Mouse (Mus musculus) right cerebral cortex, postnatal 4 days (tissue): Measurements from ENCODE around the gene Ano8.

ENCODE experiments used
- DNase-seq: peaks from one replicate; pipeline ENCODE4 v3.0.0-alpha.2; 2022

The Ano8 gene

GRCm38 (mm10) chr8:71485142-71486135, at the start of gene Ano8:
Gene Ano8 (minus strand): TSS chr8:71485963.
- peak; percentile 84 for DNase-seq

- DNase-seq: no peak
Measured at GRCm38 (mm10) chr8:71534263-71534810, 48.6 kb upstream of the Ano8 start.

DNA sequence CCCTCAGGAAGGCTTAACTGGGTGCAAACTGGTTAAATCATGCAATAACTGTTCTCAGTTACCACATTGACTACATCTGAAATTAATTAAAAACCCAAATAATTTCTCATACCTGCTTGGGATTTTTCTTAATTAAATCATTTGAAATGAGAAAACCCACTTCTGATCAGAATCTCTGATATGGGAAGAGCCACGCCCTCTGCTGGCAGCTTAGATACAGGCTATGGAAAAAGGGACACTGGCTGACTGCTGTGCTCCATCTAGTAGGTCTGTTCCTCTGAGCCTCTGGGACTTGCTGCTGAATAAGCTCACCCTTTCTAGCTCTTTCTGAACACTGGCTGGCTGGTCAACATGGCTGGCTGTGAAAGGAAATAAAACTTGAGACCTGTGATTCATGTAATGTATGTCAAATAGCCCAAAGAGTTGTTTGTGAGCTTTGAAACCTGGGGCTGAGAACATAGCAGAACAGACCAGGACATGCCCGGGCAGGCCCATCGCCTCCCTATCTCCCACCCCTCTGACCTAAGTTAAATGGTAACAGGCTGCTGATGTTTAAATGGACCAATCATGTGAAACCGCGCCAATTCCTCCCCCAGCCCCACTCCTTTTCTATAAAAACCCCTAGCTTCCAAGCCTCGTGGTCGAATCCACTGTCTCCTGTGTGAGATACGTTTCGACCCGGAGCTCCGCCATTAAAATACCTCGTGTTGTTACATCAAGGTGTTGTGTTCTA, 45.1 kb upstream of the Ano8 start:
- DNase-seq: peak; percentile 40

DNA sequence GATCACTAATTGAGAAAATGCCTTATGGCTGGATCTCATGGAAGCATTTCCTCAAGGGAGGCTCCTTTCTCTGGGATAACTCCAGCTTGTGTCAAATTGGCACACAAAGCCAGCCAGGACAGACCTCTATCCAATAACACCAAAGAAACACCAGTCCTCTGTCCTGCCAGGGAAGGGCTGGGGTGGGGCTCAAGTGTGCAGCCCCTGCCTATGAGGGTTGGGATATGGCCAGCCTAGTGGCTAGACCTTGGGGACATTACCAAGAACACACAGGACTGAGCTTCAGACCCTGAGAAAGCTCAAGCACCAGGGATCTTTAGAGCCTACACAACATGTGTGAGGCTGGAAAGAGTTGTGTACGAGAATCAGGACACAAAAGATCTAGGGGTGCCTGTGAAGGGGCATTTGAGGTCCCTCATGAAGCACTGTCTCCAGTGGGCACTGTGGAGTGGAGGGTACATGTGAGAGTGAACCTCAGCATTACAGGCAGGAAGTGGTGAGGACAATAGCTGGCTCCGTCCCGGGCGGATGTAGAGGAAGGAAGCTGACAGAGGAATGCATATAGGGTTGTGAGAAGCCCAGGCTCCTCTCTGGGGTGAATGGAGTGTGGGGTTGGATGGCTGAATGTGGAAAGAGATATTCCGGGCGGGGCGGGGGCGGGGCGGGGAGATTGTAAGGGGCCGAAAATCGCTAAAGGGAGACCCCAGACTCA, 42.8 kb upstream of the Ano8 start:
- DNase-seq: no peak

GRCm38 (mm10) chr8:71527162-71527870, 41.6 kb upstream of the Ano8 start:
- DNase-seq: no peak

DNA sequence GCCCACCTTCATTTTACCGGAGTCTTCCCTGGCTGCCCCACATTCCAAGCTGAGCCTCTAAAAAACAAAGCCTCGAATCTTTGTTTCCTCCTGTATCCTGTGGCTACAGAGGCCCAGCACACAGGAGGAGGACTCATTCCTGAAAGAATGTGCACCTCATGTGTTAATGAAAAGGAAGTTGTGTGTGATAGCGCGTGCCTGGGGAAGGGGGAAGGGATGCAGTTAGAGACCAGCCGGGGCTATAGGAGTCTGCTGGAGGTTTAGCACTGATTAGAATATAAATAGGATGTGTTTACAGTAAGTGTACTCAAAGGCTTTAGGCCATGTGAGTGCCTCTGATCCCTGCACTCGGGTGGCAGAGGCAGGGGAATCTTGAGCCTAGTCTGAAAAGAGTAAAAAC, 40.5 kb upstream of the Ano8 start:
- no peak for DNase-seq

DNA sequence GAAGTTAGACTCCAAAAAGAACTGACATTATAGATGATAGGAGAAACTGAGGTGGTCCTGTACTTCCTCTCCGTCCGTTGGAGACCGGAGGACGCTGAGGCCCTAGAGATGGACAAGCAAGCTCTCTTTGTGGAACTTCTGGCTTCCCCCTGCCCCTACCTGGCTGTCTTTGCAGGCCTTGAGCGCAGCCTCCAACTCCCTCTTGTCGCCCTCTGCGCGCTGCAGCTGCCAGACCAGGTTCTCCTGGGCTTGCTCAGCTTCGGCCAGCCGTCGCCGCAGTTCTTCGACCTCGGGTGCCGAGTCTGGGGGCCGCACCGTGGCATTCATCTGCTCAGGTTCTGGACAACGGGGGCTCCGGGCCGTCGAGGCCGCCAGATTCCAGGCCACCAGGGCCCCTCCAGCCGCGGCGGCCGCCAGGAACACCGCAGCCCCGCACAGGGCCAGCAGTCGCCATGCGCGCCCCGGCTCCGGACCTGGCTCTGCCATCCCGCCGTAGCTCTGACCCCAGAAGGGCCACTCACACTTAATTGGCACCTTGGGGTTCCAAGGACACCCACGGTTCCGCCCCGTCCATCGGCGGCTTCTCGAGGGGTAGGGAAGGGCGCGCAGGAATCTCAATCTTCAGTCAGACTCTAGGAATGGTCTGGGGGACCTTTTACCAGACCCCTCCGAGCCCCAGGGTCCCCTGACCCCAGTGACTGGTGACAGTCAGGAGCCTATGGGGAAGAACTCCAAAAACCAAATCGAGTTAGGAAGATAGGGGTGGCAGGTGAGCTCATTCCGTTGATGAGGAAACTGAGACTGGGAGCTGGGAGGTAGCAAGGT, 39.7 kb upstream of the Ano8 start, which contains the start of gene Ccdc194:
TSS of gene Ccdc194 (minus strand) at position 486 of the 825 bp plus-strand sequence.
- DNase-seq: no peak

- peak; percentile 90 for DNase-seq
Measured at GRCm38 (mm10) chr8:71521634-71522033, 35.9 kb upstream of the Ano8 start.

- peak; percentile 58 for DNase-seq
Measured at GRCm38 (mm10) chr8:71519037-71519825, 33.5 kb upstream of the Ano8 start.

- no peak for DNase-seq
Measured at GRCm38 (mm10) chr8:71516786-71517185, 31.0 kb upstream of the Ano8 start.

GRCm38 (mm10) chr8:71515043-71515442, 29.3 kb upstream of the Ano8 start:
- no peak for DNase-seq

DNA sequence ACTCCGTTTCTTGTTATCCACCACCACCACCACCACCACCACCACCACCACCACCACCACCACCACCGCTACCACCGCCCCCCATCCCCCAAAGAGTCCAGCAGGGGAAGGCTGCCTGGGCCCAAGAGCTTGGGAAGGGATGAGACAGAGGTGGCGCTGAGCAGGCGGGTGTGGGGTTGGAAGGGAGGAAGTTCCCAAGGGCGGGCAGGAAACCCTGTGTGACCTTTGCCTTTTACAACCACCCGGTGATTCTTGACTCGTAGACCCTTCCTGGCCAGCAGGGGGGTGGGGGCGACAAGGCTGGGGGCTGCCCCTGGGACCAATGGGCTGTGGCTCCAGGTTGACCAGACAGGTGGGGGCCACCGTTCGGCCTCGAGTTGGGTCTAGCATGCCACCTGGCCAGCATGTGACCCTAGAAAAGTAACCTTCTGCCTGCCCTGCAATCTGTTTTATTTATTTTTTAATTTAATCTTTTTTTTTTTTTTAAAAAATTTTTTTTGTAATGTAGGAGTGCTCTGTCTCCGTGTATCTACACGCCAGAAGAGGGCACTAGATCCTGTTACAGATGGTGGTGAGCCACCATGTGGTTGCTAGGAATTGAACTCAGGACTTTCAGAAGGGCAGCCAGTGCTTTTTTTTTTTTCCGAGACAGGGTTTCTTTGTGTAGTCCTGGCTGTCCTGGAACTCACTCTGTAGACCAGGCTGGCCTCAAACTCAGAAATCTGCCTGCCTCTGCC, 27.4 kb upstream of the Ano8 start:
- no peak for DNase-seq

DNA sequence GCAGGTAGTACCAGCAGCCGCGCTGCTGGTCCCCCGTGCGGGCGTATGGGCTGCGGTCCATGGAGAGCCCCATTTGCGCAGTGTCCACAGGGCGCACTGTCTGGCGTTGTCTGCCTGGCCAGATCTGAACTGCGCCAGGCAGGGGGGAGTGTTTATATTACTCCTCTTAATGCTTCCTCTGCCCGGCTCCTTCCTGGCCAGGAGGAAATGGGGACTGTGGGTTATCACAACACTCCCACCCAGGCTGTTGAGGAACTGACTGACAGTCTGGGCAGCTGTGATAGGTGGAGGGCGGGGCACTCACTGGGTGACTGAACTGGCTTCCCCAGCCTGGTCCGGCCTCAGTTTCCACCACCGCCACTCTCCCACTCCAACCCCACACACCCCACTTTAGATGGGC, 25.9 kb upstream of the Ano8 start, which contains the start of gene Plvap:
TSS of gene Plvap (minus strand) at position 109 of the 400 bp plus-strand sequence.
- DNase-seq: no peak

- DNase-seq: no peak
Measured at GRCm38 (mm10) chr8:71509316-71509715, 23.6 kb upstream of the Ano8 start.

DNA sequence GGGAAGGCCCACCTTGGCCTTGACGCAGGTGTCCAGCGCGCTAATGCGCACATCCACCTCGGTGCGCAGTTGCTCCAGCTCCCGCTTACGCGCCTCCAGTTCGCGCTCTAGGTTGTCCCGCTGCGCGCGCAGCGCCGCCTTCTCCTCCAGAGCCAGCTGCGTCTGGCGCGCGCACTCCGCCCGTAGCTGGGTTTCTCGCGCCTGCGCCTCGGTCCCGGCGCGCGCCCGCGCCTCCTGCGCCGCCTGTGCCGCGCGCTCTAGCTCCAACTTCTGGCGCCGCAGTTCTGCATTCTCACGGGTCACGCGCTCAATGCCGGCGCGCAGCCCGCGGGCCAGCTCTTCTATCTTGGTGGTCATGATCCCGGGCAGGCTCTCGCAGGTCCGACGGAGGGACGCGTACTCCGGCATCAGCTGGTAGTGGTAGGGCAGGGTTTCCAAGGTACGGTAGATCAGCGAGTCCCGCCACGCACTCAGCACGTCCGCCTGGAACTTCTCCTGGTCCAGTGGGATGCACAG, 21.9 kb upstream of the Ano8 start:
- DNase-seq: peak; percentile 90

DNA sequence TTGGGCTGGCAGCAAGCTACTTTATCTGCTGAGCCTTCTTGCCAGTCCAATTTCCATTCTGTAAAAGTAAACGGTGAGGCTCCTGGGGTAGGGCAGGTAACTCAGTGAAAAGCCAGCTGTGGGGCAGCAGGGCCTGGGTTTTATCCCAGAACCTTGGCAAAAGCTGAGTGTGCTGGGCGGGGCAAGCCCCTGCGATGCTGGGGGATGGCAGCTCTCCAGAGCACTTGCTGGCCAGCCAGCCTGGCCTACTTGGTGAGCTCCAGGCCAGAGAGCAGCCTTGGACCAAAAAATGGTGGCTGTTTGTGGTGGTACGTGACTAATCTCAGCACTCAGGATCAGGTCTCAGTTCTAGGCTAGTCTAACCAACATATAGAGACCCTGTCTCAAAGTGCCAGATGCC, 20.2 kb upstream of the Ano8 start:
- no peak for DNase-seq

DNA sequence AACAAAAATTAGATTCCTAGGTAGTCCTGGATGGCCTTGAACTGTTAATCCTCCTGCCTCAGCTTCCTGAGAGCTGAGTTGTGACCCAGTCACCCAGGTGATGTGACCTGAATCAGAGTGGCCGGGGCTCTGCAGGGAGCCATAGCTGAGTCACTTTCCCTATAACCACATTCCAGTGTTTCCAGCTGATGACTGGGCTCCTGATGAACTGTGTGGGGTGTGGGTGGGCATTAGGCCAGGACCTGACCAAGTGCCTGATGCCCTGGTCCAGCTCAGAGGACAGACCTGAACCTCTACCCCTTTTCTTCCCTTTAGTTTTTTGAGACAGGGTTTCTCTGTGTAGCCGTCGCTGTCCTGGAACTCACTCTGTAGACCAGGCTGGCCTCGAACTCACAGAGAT, 19.6 kb upstream of the Ano8 start:
- DNase-seq: no peak

- no peak for DNase-seq
Measured at GRCm38 (mm10) chr8:71504349-71504748, 18.6 kb upstream of the Ano8 start.
